Comparison of ENCODE assay signal across 9 mouse cellular contexts in the genomic region with DNA sequence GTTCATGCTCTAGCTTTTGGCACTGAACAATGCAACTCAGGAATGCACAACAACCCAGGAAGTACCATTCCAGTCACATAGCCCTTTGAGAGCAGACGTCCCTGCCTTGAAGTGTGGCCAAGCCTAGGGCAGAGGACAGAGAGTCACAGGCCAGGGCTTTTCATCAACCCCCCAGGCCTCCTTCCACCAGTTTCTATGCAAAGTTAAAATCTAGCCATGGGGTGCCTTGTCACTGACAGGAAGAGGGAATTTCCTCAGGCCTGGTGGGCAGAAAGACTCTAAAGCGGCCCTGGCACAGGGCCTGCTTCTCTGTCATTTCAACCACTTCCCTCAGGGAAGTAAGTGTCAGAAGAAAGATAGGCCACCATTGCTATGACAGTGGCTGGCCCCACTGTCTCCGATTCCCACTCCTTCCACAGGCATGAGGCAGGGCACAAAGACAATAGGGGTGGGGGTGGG. TPM values are rescaled to one million over a fixed set of nuclear protein-coding genes. Genes with fewer than 3 reads are reported as not detected.
DNase-seq lines count a peak whose midpoint lies in the region; ATAC-seq and TF ChIP-seq lines count a peak whose summit lies in the region.
"Had no signal": no experiment of that assay in that cellular context is flagged by ENCODE, and none has a peak within 500 bp of the region (broad histone marks: within the 10 kb centered on the region; RNA-seq: fewer than 3 reads in every experiment).

No protein-coding gene starts in this region.

- DNase-seq in cerebellum, postnatal 10 days, result peak; percentile 18 to 32
- no peak for DNase-seq in cerebellum, adult 8-10 months
- no peak for DNase-seq in layer of hippocampus, adult 2 months (ENCODE audit: low spot score in 2 of 2)
- DNase-seq in layer of hippocampus, adult 9-11 months, result no peak
- peak; percentile 28 to 47 for DNase-seq in adrenal gland, postnatal 36 days
- DNase-seq in embryo, embryonic 10 days (ENCODE audit: low spot score), result no peak
- DNase-seq: cerebellum, postnatal 36 days had no signal

- no peak for TF ChIP-seq CTCF in layer of hippocampus, adult 2 months (conservative IDR thresholded peaks at IDR 0.05)
- no peak for TF ChIP-seq CTCF in intestine, postnatal 0 days (IDR thresholded peaks at IDR 0.05; ENCODE audit: low read depth)

- H3K9me3 ChIP-seq in kidney, embryonic 16.5 days (ENCODE audit: low read length), result no peaks in the 10 kb centered on the region
- no peaks in the 10 kb centered on the region for H3K9me3 ChIP-seq in intestine, postnatal 0 days (ENCODE audit: control insufficient read depth)

- no peak overlapping the region for H3K9ac ChIP-seq in kidney, embryonic 16.5 days (replicated peaks; ENCODE audit: low read length)
- H3K9ac ChIP-seq in intestine, postnatal 0 days (ENCODE audit: low read depth, low read length), result no peak overlapping the region

- peaks cover 38% of the 10 kb centered on the region for H3K36me3 ChIP-seq in kidney, embryonic 16.5 days (ENCODE audit: insufficient read depth, low read length)
- H3K36me3 ChIP-seq in intestine, postnatal 0 days (ENCODE audit: control insufficient read depth, insufficient read depth), result peaks cover 38% of the 10 kb centered on the region

- no peaks in the 10 kb centered on the region for H3K27me3 ChIP-seq in kidney, embryonic 16.5 days (ENCODE audit: insufficient read depth, low read length)
- H3K27me3 ChIP-seq in intestine, postnatal 0 days (replicated peaks; ENCODE audit: control insufficient read depth, insufficient read depth, low read length), result no peaks in the 10 kb centered on the region

- H3K27ac ChIP-seq in layer of hippocampus, adult 2 months, result 0 out of 2 replicates have a peak overlapping the region, but pooled peaks have one; percentile 33
- peak overlapping the region; percentile 46; the same call in 1 of the 2 replicates for H3K27ac ChIP-seq in kidney, embryonic 16.5 days (ENCODE audit: low read length)
- no peak overlapping the region for H3K27ac ChIP-seq in intestine, postnatal 0 days (ENCODE audit: low read depth, low read length)

- H3K4me3 ChIP-seq in layer of hippocampus, adult 2 months, result no peak overlapping the region
- no peak overlapping the region for H3K4me3 ChIP-seq in kidney, embryonic 16.5 days (ENCODE audit: low read length)
- H3K4me3 ChIP-seq in intestine, postnatal 0 days (ENCODE audit: low read depth, low read length), result no peak overlapping the region

- no peaks in the 10 kb centered on the region for H3K4me1 ChIP-seq in kidney, embryonic 16.5 days (ENCODE audit: insufficient read depth, low read length)
- H3K4me1 ChIP-seq in intestine, postnatal 0 days (replicated peaks; ENCODE audit: control insufficient read depth, insufficient read depth, low read length), result no peaks in the 10 kb centered on the region

- no peak overlapping the region for H3K4me2 ChIP-seq in kidney, embryonic 16.5 days (replicated peaks; ENCODE audit: low read depth, low read length)
- no peak overlapping the region for H3K4me2 ChIP-seq in intestine, postnatal 0 days (replicated peaks; ENCODE audit: low read depth)

- 72% methylated on average over 3 of the region's 3 CpGs for WGBS in kidney, embryonic 16.5 days
- whole genome bisulfite sequencing in intestine, postnatal 0 days, result 78% methylated on average over 3 of the region's 3 CpGs

- ATAC-seq in kidney, embryonic 16.5 days (ENCODE audit: low FRiP score, low TSS enrichment), result 0 out of 2 replicates have a peak, but pooled peaks have one; percentile 35
- ATAC-seq in intestine, postnatal 0 days, result no peak

RNA-seq across cellular contexts. Expression of a gene that starts 34.4 kb away (rescaled TPM):
- total RNA-seq in layer of hippocampus, adult 2 months (2021), result 10 to 100 TPM; 87.1 to 87.4 TPM
- total RNA-seq in adrenal gland, postnatal 36 days (2021), result 10 to 100 TPM; 37.4 to 43.4 TPM
- 30.2 and 33.1 TPM in 2 replicates for polyA plus RNA-seq in kidney, embryonic 16.5 days (2015; fragmentation: Nextera tagmentation; extraction: Ambion mirVana)
- polyA plus RNA-seq in intestine, postnatal 0 days (2015; fragmentation: Nextera tagmentation; extraction: Ambion mirVana), result 15.9 and 17.7 TPM in 2 replicates

Comparison
In these comparisons a context has a peak if more than half of its experiments do, and no peak if none do; other contexts are left out.
1. DNase-seq: peak in cerebellum, postnatal 10 days (2 of 2) and adrenal gland, postnatal 36 days (2 of 2); none in cerebellum, adult 8-10 months (single experiment), layer of hippocampus, adult 2 months (0 of 2), layer of hippocampus, adult 9-11 months (single experiment) and embryo, embryonic 10 days (single experiment).